In the genomic region with DNA sequence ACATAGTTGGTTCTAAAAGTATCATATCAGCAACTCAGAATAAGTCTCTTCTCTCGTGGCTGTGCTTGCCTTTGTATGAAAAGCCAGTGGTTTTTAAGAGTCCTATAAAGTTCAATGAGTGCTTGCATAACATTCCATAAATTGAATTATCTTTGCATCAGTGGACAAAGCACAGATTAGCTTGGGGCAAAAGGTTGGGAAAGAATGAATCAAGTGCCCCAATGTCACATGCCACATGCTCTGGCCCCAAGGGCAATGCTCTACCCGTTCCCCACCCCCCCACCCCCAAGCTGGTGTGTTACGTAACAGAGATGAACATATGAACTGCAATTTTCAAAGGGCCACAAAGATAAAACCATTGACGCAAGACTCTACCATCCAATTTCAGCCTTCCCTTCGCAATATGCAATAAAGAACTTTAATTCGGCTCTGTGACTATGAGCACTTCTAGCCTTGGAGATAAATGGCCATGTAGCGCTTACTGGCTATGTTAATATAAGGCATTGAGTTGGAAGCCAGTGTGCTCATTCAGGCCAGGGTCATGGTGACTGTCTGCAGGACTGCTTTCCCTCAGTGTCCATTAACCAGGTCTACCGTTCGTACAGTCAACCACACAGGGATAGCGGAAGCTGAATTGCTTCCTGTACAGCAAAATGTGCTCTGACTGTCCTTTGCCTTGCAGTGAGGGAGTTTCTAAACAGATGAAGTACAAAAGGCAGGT, we compare ENCODE assay signal across 23 mouse cellular contexts.
DNase-seq lines count a peak whose midpoint lies in the region; ATAC-seq lines count a peak whose summit lies in the region.
"Had no signal": no experiment of that assay in that cellular context is flagged by ENCODE, and none has a peak within 500 bp of the region (broad histone marks: within the 10 kb centered on the region; RNA-seq: fewer than 3 reads in every experiment).

No protein-coding gene starts in this region.

- H3K36me3 ChIP-seq in lung, embryonic 16.5 days (ENCODE audit: control insufficient read depth, insufficient read depth, low read length) = no peaks in the 10 kb centered on the region
- no peaks in the 10 kb centered on the region for H3K36me3 ChIP-seq in neural tube, embryonic 15.5 days
- H3K36me3 ChIP-seq: embryonic facial prominence, embryonic 12.5 days; forebrain, embryonic 12.5 days; heart, embryonic 10.5 days; limb, embryonic 15.5 days; stomach, embryonic 15.5 days had no signal

- intact Hi-C loops in gastrocnemius, postnatal 14 days (cut with DNase I; ENCODE audit: low total_unique reads) = no loop called here

- no peaks in the 10 kb centered on the region for H3K27me3 ChIP-seq in lung, embryonic 16.5 days (ENCODE audit: control insufficient read depth, insufficient read depth, low read depth, low read length)
- H3K27me3 ChIP-seq in neural tube, embryonic 15.5 days (replicated peaks) = no peaks in the 10 kb centered on the region
- H3K27me3 ChIP-seq: embryonic facial prominence, embryonic 12.5 days; limb, embryonic 15.5 days; Patski; stomach, embryonic 15.5 days had no signal

- 62% methylated on average over 10 of the region's 10 CpGs for WGBS in lung, embryonic 16.5 days
- WGBS in neural tube, embryonic 15.5 days = 56% methylated on average over 10 of the region's 10 CpGs

- peak; percentile 56 for DNase-seq in adrenal gland, adult 8-10 months
- no peak for DNase-seq in adrenal gland, postnatal 10 days
- DNase-seq in lung, postnatal 10 days = no peak
- DNase-seq in adrenal gland, postnatal 36 days = peak; percentile 12 to 44
- no peak for DNase-seq in gastrocnemius, postnatal 14 days
- DNase-seq in layer of hippocampus, postnatal 14 days (ENCODE audit: low spot score in 2 of 2) = no peak
- DNase-seq: cerebellum, adult 11-12 months; gastrocnemius, adult 2 months; kidney, adult 11 months; layer of hippocampus, adult 9-11 months; left cerebral cortex, postnatal 4 days; thymus, postnatal 25 days had no signal

- no peaks in the 10 kb centered on the region for H3K9me3 ChIP-seq in lung, embryonic 16.5 days (ENCODE audit: control insufficient read depth, low read length)
- H3K9me3 ChIP-seq in neural tube, embryonic 15.5 days (replicated peaks) = no peaks in the 10 kb centered on the region
- H3K9me3 ChIP-seq: embryonic facial prominence, embryonic 12.5 days; forebrain, embryonic 12.5 days; heart, embryonic 10.5 days; limb, embryonic 15.5 days; stomach, embryonic 15.5 days had no signal

- ATAC-seq in lung, embryonic 16.5 days (ENCODE audit: low read depth) = peak; percentile 71
- ATAC-seq in neural tube, embryonic 15.5 days (ENCODE audit: low FRiP score) = no peak
- ATAC-seq: midbrain, embryonic 16.5 days; Patski had no signal

- no peak overlapping the region for H3K9ac ChIP-seq in lung, embryonic 16.5 days (ENCODE audit: low read length)
- H3K9ac ChIP-seq in neural tube, embryonic 15.5 days (replicated peaks) = no peak overlapping the region
- H3K9ac ChIP-seq: embryonic facial prominence, embryonic 12.5 days; forebrain, embryonic 12.5 days; limb, embryonic 15.5 days; liver, embryonic 14.5 days; stomach, embryonic 15.5 days had no signal

- no peak overlapping the region for H3K4me3 ChIP-seq in lung, embryonic 16.5 days (ENCODE audit: low read length)
- no peak overlapping the region; the same call in 1 of the 2 replicates for H3K4me3 ChIP-seq in neural tube, embryonic 15.5 days (replicated peaks)
- H3K4me3 ChIP-seq: embryonic facial prominence, embryonic 12.5 days; forebrain, embryonic 12.5 days; gastrocnemius, adult 2 months; heart, embryonic 10.5 days; limb, embryonic 15.5 days; stomach, embryonic 15.5 days had no signal

- H3K4me2 ChIP-seq in lung, embryonic 16.5 days (ENCODE audit: low read depth, low read length) = no peak overlapping the region
- H3K4me2 ChIP-seq in neural tube, embryonic 15.5 days = peak overlapping the region; percentile 48
- H3K4me2 ChIP-seq: embryonic facial prominence, embryonic 12.5 days; forebrain, embryonic 12.5 days; limb, embryonic 15.5 days; stomach, embryonic 15.5 days had no signal

- no peak overlapping the region for H3K27ac ChIP-seq in lung, embryonic 16.5 days (ENCODE audit: low read length)
- H3K27ac ChIP-seq in neural tube, embryonic 15.5 days (replicated peaks) = no peak overlapping the region
- H3K27ac ChIP-seq: embryonic facial prominence, embryonic 12.5 days; forebrain, embryonic 12.5 days; gastrocnemius, adult 2 months; heart, embryonic 10.5 days; limb, embryonic 15.5 days; liver, embryonic 14.5 days; macrophage; stomach, embryonic 15.5 days had no signal

- peaks cover 3% of the 10 kb centered on the region; the same call in 1 of the 2 replicates for H3K4me1 ChIP-seq in lung, embryonic 16.5 days (replicated peaks; ENCODE audit: control insufficient read depth, insufficient read depth, low read length)
- 0 out of 2 replicates have a peak, but pooled peaks cover 5% of the 10 kb centered on the region for H3K4me1 ChIP-seq in neural tube, embryonic 15.5 days
- H3K4me1 ChIP-seq: embryonic facial prominence, embryonic 12.5 days; forebrain, embryonic 12.5 days; heart, embryonic 10.5 days; limb, embryonic 15.5 days; stomach, embryonic 15.5 days had no signal

Comparison
In these comparisons a context has a peak if more than half of its experiments do, and no peak if none do; other contexts are left out.
1. DNase-seq: peak in adrenal gland, adult 8-10 months (single experiment) and adrenal gland, postnatal 36 days (2 of 2); none in adrenal gland, postnatal 10 days (single experiment), lung, postnatal 10 days (single experiment), gastrocnemius, postnatal 14 days (single experiment) and layer of hippocampus, postnatal 14 days (0 of 2).